Mouse (Mus musculus) adrenal gland, postnatal 14 days (tissue): ENCODE measurements around the gene Epgn. TPM values are rescaled to one million over a fixed set of nuclear protein-coding genes. Genes with fewer than 3 reads are reported as not detected.
A peak's percentile ranks its signal among the peaks of the same experiment; 100 is the strongest.

Source experiments
- DNase-seq: peaks from one replicate; pipeline ENCODE4 v3.0.0; 2021; ENCODE audit warnings: mixed read lengths
- long read RNA-seq, 2 experiments: library from polyadenylated mRNA; stranded (forward); transcript quantifications; one replicate each; pipeline ENCODE4 v2.0.0; 2021
- total RNA-seq: library from RNA; stranded (reverse); gene quantifications from 2 replicates; pipeline ENCODE4 v1.2.3, GENCODE M21; 2021

The Epgn gene
- not detected in 2 replicates for total RNA-seq
- long read RNA-seq, experiment 1 = 0 reads
- long read RNA-seq, experiment 2 = 0 reads

DNA sequence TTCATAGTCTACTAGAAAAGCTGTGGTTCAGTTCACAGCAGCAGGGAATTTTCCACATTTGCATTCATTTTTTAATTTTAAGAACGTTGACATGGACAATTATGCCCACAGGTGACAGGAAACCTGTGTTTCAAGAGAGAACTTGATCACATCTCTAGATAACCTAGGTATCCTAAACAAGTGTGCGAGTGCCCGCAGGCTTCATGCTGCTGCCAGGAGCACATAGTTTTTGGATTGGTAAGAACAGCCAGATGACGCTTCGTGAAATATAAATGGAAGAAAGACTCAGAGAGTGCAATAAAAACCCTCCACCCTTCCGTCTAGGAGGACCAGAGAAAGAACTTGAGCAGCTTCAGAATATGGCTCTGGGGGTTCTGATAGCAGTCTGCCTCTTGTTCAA is at the start of gene Epgn:
Gene Epgn, plus strand, starts transcription at position 301 of the 400 bp plus-strand sequence.
- no peak for DNase-seq

DNA sequence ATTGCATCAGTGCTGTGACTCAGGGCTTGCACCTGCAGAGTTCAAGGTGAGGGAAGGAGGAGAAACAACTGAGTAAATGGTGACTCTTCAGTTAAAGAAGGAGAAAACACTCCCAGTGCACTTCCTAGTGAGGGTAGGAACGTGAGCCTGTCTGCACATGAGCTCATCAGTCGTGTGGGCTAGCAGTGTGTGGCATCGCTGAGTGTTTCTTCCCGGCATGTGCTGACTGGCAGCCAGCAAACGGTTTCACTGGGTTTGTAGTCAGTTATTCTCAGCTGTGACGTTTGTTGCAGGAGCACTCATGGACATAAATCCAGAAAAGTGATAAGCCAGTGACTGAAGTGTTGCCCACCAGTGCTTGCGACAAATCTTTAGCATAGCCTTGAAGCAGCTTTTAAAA is 47.0 kb upstream of the Epgn start:
- no peak for DNase-seq

DNA sequence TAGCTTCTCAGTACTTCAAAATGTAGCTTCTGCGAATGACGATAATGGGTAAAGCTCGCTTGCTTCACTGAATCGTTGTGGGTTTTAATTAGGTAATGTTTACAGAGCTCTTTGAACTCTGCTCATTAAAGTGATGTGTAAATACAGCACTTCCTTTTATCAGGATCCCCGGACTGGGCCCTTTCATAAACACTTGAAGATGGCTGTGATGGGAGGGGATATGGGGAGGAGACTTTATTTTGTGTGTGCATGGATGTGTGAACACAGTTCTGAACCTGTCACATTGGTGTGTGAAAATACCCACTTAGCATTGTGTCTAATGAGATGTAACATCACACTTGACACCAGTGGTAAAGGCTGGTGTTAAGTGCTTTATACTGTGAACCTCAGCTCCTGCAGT is 39.7 kb upstream of the Epgn start:
- DNase-seq = no peak

DNA sequence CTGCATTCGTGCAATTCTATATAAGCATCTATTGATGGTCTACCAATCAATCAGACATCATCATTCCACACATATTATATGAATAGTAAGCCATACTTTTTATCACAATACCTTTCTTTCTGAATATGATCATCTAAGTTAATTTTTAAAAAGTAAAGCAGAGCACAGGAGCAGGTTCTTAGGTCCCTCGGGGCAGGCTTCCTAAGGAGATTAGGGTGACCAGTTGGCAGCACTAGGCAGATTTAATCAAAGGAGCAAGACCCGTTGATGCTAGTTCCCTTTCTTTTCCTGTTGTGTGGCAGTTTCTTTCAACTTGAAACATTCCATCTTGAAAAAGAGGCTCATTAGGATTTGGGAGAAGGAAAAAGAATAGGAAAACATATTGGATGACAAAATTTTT is 39.1 kb upstream of the Epgn start:
- no peak for DNase-seq

DNA sequence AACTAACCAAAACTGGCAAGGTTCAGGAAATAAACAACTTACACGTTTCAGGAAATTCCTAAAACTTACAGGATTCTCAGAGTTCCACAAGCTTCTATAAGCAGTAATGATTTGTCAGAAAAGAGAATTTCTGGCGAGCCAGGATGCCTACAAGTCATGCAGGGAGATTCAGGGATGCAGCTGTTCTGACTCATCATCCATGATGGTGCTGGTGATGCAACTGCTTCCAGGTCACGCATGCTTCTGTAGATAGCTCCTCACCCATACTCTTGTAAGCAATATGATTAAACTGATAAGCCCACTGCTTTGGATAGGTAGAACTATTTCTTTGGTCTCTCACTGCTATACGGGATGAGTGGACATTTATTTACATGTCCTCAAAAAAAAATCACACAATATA is 38.7 kb upstream of the Epgn start:
- DNase-seq = no peak

DNA sequence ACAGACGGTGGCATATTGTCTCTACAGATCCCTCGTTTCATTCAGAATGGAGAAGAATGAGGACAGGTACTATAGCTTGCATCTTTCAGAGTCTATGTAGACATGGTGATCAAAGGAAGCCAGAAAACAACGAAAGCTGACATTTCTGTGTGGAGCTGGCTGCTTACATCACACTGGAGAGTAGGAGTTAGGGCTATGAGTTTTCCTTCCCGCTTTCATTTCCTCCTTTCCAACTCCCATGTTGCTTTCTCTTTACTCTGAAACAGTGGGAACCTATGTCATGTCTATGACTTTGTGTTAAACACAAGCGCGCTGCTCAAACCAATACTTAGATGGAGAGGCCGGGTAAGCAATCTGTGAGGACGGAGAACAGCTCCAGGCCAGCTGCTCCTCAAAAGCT is 27.3 kb upstream of the Epgn start:
- DNase-seq = no peak

DNA sequence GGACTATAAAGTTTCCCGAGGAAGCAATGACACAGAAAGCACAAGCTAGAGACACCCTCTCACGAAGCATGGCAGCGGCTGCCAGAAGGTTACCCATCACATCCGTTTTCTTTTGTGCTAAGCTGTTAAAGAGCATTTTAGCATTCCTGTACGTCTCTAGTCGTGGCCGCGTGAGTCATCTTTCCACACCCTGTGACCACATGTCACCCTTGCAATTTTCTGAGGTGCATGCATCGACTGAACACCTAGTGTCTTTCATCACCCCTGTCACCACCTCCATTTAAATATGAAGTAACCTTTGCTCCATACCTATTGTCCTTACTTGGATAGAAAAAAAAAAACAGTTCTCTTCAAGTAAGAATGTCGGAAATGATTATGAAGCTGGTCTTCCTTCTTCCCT is 12.0 kb upstream of the Epgn start:
- DNase-seq = no peak

DNA sequence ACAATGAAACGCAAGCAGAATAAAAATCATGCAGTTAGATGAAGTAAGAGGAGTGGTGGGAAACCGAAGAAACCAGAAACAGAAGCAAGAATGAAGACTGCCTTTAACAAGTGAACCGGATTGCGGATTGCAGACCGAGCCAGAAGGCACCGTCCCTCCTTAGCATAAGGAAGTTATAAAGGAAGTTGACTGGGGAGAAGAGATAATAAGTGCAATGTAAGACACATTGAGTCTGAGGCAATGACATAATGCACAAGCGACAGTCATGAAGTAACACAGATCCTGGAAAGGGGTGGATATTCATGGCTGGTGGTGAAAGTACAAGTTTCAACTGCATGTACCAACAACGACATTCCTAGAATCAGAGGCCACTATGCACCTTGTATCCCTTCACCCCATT is 4.2 kb upstream of the Epgn start:
- no peak for DNase-seq

DNA sequence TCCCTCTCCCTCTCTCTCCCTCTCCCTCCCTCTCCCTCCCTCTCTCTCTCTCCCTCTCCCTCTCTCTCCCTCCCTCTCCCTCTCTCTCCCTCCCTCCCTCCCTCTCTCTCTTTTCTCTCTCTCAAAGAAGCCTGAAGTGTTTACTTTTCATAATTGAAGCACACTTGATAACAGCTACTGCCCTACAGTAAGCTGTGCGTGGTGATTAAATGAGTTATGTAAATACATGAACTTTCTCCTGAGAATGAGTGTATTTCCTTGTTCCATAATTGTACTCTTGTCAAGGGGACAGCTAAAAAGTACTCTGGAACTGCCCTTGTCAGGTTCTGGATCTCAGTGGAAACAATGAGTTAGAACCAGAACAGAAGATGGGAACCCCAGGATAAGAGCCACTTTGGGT is 576 bp downstream of the Epgn start:
- no peak for DNase-seq

DNA sequence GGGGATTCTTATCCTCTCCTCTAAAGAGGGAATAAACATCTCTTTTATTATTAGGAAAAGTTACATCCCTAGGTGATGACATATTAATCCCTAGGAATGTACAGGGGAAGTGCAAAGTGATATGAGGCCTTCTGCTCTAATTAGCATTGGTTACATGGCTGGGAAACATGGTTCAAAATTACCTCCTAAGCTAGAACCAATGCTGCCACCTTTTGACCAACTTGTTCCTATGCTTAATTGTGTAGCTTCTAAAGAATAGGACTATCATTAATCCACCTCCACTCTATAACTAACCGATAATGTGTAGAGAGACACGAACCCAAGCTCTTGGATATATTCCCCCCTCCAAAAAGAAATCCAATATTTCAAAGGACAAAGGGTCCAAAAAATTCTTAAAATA is 3.4 kb downstream of the Epgn start:
- DNase-seq = no peak

DNA sequence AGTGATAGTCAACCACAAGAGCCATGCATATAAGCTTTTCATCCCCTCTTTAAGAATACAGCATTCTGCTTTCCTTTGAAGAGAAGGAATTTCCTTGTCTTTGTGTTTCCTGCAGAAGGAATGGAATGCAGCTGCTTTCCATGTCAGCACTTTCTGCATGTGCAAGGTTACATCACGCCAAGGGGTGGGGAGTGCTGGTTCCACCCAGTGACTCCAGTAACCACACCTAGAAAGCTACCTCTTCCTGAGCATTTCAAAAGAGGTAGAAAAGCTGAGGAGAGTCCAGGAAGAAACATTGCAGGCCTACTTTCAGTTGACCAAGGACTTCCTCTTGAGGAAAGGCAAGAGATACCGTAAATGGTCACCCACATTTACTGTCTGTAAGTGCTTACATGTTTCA is 8.1 kb downstream of the Epgn start:
- no peak for DNase-seq

DNA sequence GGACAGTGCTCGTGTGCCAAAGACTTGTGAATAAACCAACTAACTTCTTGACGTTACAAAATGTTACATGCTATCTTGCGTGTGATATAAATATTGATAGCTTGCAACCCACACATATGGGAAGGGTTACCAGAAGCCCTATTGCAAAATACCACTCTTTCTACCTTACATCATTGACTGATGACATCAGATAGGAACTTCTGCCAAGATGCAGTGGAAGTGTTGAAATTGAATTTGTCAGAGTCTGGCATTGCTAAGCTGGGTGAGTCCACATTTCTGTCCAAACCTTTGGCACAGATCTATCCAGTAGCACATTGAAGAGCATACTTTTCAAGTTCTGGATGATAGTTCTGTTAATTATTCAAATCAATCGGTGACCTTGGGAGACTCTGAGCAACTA is 9.4 kb downstream of the Epgn start:
- peak; percentile 28 for DNase-seq

DNA sequence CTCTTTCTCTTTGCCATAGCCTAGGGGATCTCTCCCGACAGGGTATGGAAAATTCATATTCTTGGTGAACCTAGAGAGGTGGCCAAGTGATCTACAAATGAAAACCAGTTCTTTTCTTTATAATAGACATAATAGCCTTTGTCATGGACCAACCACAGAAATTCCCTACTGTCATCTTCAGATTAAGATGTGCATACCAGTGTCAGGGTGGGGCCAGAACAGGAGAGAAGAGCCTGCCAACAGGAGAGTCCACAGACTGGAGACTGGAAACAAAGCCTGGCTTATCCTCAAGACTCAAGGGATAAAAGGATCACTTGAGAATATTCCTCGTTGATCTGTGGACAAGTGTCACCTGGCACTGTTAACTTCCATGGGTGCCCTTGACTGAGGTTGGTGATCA is 10.5 kb downstream of the Epgn start:
- no peak for DNase-seq

DNA sequence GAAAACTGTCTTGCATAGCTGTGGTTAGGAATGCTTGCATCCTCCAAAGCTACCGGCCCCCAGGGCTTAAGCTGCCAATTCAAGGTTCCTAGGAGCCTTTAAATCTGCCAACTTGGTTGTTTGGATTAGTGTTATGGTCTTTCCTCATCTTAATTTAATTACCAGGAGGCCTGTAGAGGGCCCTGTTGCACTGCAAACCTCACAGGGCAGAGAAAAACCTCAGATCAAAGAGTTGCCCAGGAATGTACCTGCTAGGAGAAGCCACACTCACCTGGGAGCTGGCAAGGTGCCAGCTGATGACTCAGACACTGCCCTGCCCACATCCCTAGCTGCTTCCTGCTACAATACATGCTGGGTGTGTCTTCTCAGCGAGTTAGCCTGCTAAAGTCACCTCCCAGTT is 11.3 kb downstream of the Epgn start:
- peak; percentile 5 for DNase-seq

DNA sequence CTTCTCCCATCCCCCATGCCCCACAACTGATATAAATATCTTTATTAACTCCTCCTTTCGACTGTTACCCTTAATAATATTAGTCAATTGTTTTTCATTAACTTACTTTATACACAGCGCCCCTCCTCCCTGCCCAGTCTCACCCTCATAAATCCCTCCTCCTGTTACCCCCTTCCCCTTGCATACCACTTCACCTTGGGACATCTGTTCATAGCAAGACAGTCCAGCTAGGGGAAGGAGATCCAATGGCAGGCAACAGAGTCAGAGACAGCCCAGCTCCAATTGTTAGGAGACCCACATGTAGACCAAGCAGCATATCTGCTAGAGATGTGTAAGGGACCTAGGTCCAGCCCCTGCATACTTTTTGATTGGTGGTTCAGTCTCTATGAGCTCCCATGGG is 11.7 kb downstream of the Epgn start:
- DNase-seq = no peak

DNA sequence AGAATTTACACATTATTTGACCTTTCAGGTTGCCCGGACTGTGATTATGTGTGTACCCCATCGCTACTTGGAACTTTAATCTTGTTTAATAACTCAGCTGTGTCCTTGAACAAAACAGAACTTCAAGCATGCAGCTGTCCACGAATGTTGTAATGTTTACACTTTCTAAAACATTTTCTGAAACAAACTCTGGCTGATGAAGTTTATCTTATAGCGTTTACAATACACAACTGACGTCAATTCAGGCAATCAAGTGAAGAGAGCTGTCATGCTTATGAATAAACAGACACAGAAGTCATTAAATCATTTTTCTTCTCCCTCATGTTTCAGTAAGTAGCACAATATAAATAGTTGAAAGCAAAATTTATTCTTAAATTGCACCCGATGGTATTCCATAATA is 20.7 kb downstream of the Epgn start:
- DNase-seq = no peak

DNA sequence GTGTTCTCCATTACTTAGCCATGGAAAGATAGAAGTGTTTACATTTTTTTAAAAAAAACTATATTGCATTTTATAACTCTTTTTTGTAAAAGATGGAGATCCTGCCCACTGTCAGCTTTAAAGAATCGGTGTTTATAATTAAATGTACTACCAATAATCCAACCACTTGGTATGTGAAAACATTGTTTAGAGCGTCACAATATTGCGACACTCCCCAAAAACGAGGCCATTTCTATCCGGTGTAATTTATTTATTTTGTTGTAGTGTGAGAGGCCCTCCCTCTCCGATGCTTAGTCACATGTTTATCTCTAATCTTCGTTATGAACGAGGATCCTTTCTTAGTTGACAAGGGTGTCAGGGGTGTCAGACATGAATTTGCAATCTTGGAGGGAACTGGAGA is 21.1 kb downstream of the Epgn start:
- DNase-seq = no peak

DNA sequence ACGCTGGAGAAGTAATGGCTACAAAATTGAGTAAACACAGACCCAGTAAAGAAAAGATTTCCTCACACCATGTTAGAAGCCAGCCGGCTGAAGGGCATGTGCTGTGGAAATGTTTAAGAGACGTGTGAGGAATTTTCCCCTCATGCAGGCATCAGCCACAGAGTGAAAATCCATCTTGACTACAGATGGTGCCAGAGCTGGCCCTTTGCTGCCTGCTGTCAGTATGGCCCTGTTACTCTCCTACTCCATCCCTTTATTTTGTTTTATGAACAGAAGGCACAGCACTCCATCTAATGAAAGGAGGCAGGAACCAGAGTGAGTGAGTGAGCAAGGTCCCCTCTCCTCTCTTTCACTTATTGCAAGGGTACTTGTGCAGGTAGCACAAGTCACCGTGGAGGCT is 45.1 kb downstream of the Epgn start:
- no peak for DNase-seq

DNA sequence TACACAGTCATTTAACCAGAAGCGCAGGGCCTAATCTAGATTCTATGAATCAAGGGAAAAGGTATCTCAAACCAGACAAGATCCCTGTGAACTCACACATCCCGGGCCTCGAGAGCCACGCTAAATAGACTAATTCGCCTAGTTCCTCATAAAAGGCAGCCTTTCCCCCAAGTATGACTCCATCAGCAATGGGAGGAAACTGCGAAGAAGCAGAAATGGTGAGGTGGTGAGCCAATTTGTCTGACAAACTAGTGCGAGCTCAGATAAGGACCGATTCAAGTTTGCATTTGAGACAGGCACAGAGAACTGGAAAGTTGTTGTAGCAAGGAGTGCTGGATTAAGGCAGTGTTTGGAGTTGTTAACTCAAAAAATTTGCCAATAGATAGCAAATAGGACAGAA is 46.4 kb downstream of the Epgn start:
- DNase-seq = no peak

DNA sequence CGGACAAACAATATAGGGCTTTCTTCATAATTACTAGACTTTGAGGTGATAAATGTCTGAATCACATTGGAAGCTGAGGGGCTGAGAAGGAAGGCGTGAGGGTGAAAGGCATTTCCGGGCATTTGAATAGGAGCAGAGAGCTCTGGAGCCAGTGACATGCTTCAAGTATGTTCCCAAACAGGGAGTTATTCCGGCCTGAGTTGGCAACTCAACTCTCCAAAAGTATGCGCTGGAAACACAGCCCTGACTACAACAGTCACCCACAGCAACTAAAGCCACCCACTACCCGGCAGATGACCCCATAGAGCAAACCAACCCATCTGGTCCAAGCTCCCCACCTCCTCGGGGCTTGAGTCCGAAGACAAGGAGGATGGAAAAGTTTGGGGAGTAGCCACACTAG is 46.8 kb downstream of the Epgn start:
- no peak for DNase-seq

DNA sequence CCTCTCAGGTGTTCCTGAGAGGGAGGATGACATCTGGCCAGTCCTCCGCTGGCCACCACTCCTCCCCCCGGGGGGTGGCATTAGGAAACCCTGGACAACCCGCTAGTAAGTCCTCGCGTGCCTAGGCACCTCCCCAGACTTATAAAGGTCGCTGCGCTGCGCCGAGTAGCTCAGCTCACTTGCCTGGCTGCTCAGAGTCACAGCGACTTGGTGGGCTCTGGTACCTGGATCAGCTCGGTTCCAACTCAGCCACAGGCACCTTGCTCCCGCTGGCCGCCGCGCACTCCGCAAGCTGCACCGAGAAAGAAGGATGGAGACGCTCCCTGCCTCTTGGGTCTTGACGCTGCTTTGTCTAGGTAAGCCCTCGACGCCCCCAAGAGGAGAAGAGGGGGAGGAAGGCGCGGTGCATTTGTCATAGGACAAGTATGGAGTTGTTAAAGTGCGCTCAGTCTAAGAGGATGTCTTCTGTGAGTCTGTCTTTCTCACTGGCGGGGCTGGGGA is 47.2 kb downstream of the Epgn start, which contains the start of gene Ereg:
Gene Ereg, plus strand, starts transcription at position 173 of the 501 bp plus-strand sequence.
- DNase-seq = no peak

DNA sequence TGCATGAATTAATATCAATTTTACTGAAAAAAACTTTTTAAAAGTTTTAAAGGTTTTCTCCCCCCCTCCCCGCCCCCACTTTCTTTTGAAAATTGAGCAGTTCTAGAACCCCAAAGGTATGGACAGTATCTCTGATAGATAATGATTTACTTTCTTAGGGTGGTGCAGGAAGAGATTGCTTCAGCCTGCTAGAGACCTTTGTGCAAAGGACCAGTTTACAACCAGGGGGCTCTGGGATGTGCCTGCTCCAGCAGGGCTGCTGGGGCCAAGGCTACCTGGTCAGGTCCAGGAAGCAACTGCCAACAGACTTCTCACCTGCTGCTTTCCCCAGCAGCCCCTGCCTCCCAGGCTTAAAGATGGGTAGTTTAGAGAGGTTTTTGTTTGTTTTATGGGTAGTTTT is 47.8 kb downstream of the Epgn start:
- no peak for DNase-seq

DNA sequence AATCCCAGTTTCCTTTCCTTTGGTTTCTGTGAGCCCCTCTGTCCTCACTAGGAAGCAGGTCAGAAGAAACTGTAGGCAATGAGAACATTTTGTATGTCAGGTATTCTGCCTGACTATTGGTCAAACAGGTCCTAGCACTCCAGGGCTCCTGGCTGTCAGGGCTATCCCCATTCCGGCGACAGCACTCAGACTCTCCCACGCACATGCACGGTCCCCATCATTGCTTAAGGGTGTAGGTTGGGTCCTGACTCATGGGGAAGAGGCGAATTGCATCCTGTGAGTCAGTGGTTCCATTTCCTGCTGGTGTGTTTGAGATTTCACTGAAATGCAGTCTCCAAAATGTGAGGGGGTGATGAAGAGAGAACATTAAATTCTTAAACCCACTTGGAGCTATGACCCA is 55.8 kb downstream of the Epgn start:
- DNase-seq = no peak
